Mouse (Mus musculus) lung, adult 18-20 months (tissue): ENCODE measurements around the gene Dmwd.

Source experiments
- DNase-seq, 2 experiments: peaks; one replicate each; pipeline ENCODE4 v3.0.0; 2022; ENCODE audit warnings: mixed read lengths in 2 of 2

Gene Dmwd

GRCm38 (mm10) chr7:19095751-19096110, 19.7 kb downstream of the Dmwd start:
- DNase-seq = peak; percentile 65 to 75

- DNase-seq = no peak
Measured at GRCm38 (mm10) chr7:19096421-19096976, 20.5 kb downstream of the Dmwd start.

GRCm38 (mm10) chr7:19097217-19097616, 21.2 kb downstream of the Dmwd start:
- no peak for DNase-seq

GRCm38 (mm10) chr7:19097863-19098262, 21.8 kb downstream of the Dmwd start:
- DNase-seq = no peak

- no peak for DNase-seq
Measured at GRCm38 (mm10) chr7:19098811-19099210, 22.8 kb downstream of the Dmwd start.

GRCm38 (mm10) chr7:19100290-19100689, 24.3 kb downstream of the Dmwd start:
- no peak for DNase-seq

GRCm38 (mm10) chr7:19103741-19104140, 27.7 kb downstream of the Dmwd start:
- no peak for DNase-seq

GRCm38 (mm10) chr7:19104486-19104885, 28.5 kb downstream of the Dmwd start:
- no peak for DNase-seq

- DNase-seq = no peak
Measured at GRCm38 (mm10) chr7:19107436-19107835, 31.4 kb downstream of the Dmwd start.

GRCm38 (mm10) chr7:19109565-19109964, 33.5 kb downstream of the Dmwd start:
- no peak for DNase-seq

- DNase-seq = peak; percentile 39 to 56
Measured at GRCm38 (mm10) chr7:19118028-19118771, 42.2 kb downstream of the Dmwd start, which contains the start of gene Gm4969. Gm4969 (minus strand) TSS chr7:19118368.

GRCm38 (mm10) chr7:19119083-19119482, 43.1 kb downstream of the Dmwd start:
- no peak for DNase-seq

GRCm38 (mm10) chr7:19119631-19120429, 43.8 kb downstream of the Dmwd start, which contains the start of gene Fbxo46:
Fbxo46 (plus strand) TSS chr7:19119859.
- peak; percentile 97 to 98 for DNase-seq

GRCm38 (mm10) chr7:19121686-19122085, 45.7 kb downstream of the Dmwd start:
- DNase-seq = no peak

GRCm38 (mm10) chr7:19124713-19125112, 48.7 kb downstream of the Dmwd start:
- DNase-seq = no peak

- DNase-seq = no peak
Measured at GRCm38 (mm10) chr7:19127744-19128143, 51.7 kb downstream of the Dmwd start.

GRCm38 (mm10) chr7:19129396-19129795, 53.4 kb downstream of the Dmwd start:
- DNase-seq = no peak

GRCm38 (mm10) chr7:19130657-19131056, 54.6 kb downstream of the Dmwd start:
- DNase-seq = no peak

GRCm38 (mm10) chr7:19131324-19131848, 55.4 kb downstream of the Dmwd start:
- peak; percentile 98 to 99 for DNase-seq
